Mouse (Mus musculus) heart, adult 8-10 months (tissue): ENCODE data around the gene Rtbdn. TPM values are rescaled to one million over a fixed set of nuclear protein-coding genes. Genes with fewer than 3 reads are reported as not detected.
A peak's percentile ranks its signal among the peaks of the same experiment; 100 is the strongest.
"Not testable (repeated sequence)": the region's sequence is repeated elsewhere in the genome, so short reads cannot be mapped to it uniquely, and the experiment has no call there.

ENCODE experiments used
- DNase-seq: peaks from one replicate; pipeline ENCODE4 v3.0.0; 2022; ENCODE audit warnings: low spot score
- total RNA-seq, 4 experiments: library from RNA; stranded (reverse); gene quantifications; 2 replicates each; pipeline ENCODE4 v1.2.4; 2022

Rtbdn gene
- not detected for total RNA-seq

GRCm38 (mm10) chr8:84946528-84947240, at the start of gene Rtbdn:
TSS of gene Rtbdn (plus strand) at chr8:84946991.
- no peak for DNase-seq

GRCm38 (mm10) chr8:84901071-84901470, 45.7 kb upstream of the Rtbdn start:
- no peak for DNase-seq

- DNase-seq: no peak
Observed at GRCm38 (mm10) chr8:84901752-84902151, 45.0 kb upstream of the Rtbdn start, which contains the start of gene Klf1. TSS of gene Klf1 (plus strand) at chr8:84901928.

GRCm38 (mm10) chr8:84902367-84902919, 44.3 kb upstream of the Rtbdn start:
- DNase-seq: no peak

GRCm38 (mm10) chr8:84902920-84903661, 43.7 kb upstream of the Rtbdn start:
- peak; percentile 89 for DNase-seq

- no peak for DNase-seq
Observed at GRCm38 (mm10) chr8:84904351-84904750, 42.4 kb upstream of the Rtbdn start.

- DNase-seq: no peak
Observed at GRCm38 (mm10) chr8:84907037-84907436, 39.8 kb upstream of the Rtbdn start.

GRCm38 (mm10) chr8:84907493-84907892, 39.3 kb upstream of the Rtbdn start:
- DNase-seq: no peak

GRCm38 (mm10) chr8:84907979-84908378, 38.8 kb upstream of the Rtbdn start:
- not testable (repeated sequence) for DNase-seq

- peak; percentile 98 for DNase-seq
Observed at GRCm38 (mm10) chr8:84908421-84909161, 38.2 kb upstream of the Rtbdn start, which contains the start of gene Dnase2a. TSS of gene Dnase2a (plus strand) at chr8:84908560.

GRCm38 (mm10) chr8:84909162-84909767, 37.5 kb upstream of the Rtbdn start:
- DNase-seq: no peak

GRCm38 (mm10) chr8:84909949-84910348, 36.8 kb upstream of the Rtbdn start:
- DNase-seq: no peak

GRCm38 (mm10) chr8:84910551-84910950, 36.2 kb upstream of the Rtbdn start:
- DNase-seq: no peak

GRCm38 (mm10) chr8:84911854-84912253, 34.9 kb upstream of the Rtbdn start:
- no peak for DNase-seq

- no peak for DNase-seq
Observed at GRCm38 (mm10) chr8:84912391-84912790, 34.4 kb upstream of the Rtbdn start.

- DNase-seq: no peak
Observed at GRCm38 (mm10) chr8:84912895-84913501, 33.8 kb upstream of the Rtbdn start.

GRCm38 (mm10) chr8:84913502-84913900, 33.3 kb upstream of the Rtbdn start:
- DNase-seq: no peak

- no peak for DNase-seq
Observed at GRCm38 (mm10) chr8:84913960-84914359, 32.8 kb upstream of the Rtbdn start.

- no peak for DNase-seq
Observed at GRCm38 (mm10) chr8:84915269-84915668, 31.5 kb upstream of the Rtbdn start.

- no peak for DNase-seq
Observed at GRCm38 (mm10) chr8:84917781-84918180, 29.0 kb upstream of the Rtbdn start.

GRCm38 (mm10) chr8:84918646-84919045, 28.1 kb upstream of the Rtbdn start:
- no peak for DNase-seq
